Mouse (Mus musculus): ENCODE data around the gene Eaf2. TPM values are rescaled to one million over a fixed set of nuclear protein-coding genes. Genes with fewer than 3 reads are reported as not detected.

Gene Eaf2
- polyA plus RNA-seq, 1 experiment from 2014 or later, result 0.90 TPM

DNA sequence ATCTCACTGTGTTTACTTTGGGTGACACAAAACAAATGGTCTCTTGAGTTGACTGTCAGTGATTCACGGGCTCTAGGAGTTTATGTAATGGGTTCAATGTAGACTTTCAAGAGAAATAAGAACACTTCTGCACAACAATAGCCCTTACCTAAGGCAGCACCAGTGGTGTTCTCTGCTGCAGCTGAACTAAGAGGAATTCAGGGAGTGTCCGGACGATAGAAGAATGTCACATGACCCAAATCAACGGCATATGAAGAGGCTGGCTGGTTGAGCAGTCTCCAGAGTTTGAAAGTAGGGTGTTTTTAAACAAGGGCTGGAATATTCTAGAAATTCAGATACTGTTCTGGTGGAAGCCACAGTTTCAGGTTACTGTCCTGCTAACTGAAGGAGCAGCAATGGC, 127.7 kb downstream of the Eaf2 start:
- no peak overlapping the region for H3K9ac ChIP-seq
- H3K9me3 ChIP-seq, result no peaks in the 10 kb centered on the region
- ATAC-seq (ENCODE audit: borderline replicate concordance, extremely low read depth, low FRiP score, low TSS enrichment), result no peak
- H3K4me1 ChIP-seq, result no peaks in the 10 kb centered on the region
- WGBS, result 54% methylated on average over 4 of the region's 4 CpGs
- no peaks in the 10 kb centered on the region for H3K36me3 ChIP-seq
- H3K27ac ChIP-seq, result no peak overlapping the region
- no peak overlapping the region for H3K4me2 ChIP-seq
- no peak overlapping the region for H3K4me3 ChIP-seq
- no peaks in the 10 kb centered on the region for H3K27me3 ChIP-seq

DNA sequence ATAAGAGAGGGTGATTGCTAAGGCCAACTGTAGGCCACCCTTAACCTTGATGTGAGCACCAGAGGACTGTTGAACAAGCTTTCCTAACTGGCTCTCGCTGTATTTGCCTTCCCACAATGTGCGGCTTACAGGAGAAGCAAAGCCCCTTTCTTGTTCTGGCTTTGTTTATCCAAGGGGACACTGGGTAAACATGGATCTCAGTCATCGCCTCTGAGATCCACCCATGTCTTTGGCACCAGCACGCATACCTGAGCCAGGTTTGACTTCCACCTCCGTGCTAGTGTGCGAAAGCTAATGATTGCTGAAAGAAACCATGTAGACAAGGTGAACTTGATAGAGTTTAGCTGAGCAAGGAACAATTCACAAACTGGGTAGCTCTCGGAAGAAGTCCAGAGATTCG, 131.2 kb downstream of the Eaf2 start:
- Histone ChIP-seq H3K27ac (no peak overlapping the region), H3K27me3 (no peaks in the 10 kb centered on the region), H3K9me3 (no peaks in the 10 kb centered on the region), H3K4me1 (no peaks in the 10 kb centered on the region), H3K4me2 (no peak overlapping the region), H3K4me3 (no peak overlapping the region), H3K36me3 (no peaks in the 10 kb centered on the region), H3K9ac (no peak overlapping the region)
- WGBS, result 52% methylated on average over 8 of the region's 8 CpGs
- ATAC-seq (ENCODE audit: borderline replicate concordance, extremely low read depth, low FRiP score, low TSS enrichment), result no peak

Small RNA genes lying within 50 kb of the gene (microRNA-seq; reads per million reads assigned to microRNA genes)
- not detected for gene Gm22617

Other genes starting within 250 kb of the Eaf2 start
- gene Cd86, start 208.9 kb downstream of the Eaf2 start, polyA plus RNA-seq (2015; fragmentation: Nextera tagmentation; extraction: Ambion mirVana), result 2.0 and 2.6 TPM in 2 replicates
- gene Ildr1, start 181.0 kb downstream of the Eaf2 start, polyA plus RNA-seq (2015; fragmentation: Nextera tagmentation; extraction: Ambion mirVana), result 6.0 and 7.1 TPM in 2 replicates
- 41.7 and 42.8 TPM in 2 replicates for gene Slc15a2, start 90.0 kb downstream of the Eaf2 start, polyA plus RNA-seq (2015; fragmentation: Nextera tagmentation; extraction: Ambion mirVana)
- gene Iqcb1, start 46.6 kb downstream of the Eaf2 start, polyA plus RNA-seq (2015; fragmentation: Nextera tagmentation; extraction: Ambion mirVana), result 30.2 and 32.2 TPM in 2 replicates
- 87.6 and 90.5 TPM in 2 replicates for gene Golgb1, start 137 bp upstream of the Eaf2 start, polyA plus RNA-seq (2015; fragmentation: Nextera tagmentation; extraction: Ambion mirVana)
- 5.5 and 7.8 TPM in 2 replicates for gene Hcls1, start 60.0 kb upstream of the Eaf2 start, polyA plus RNA-seq (2015; fragmentation: Nextera tagmentation; extraction: Ambion mirVana)
- gene Fbxo40, start 115.5 kb upstream of the Eaf2 start, polyA plus RNA-seq (2015; fragmentation: Nextera tagmentation; extraction: Ambion mirVana), result 0.10 and 0.25 TPM in 2 replicates
- 6.7 and 7.6 TPM in 2 replicates for gene Polq, start 136.8 kb upstream of the Eaf2 start, polyA plus RNA-seq (2015; fragmentation: Nextera tagmentation; extraction: Ambion mirVana)

Measured in lung, embryonic 15.5 days (tissue).